Mouse (Mus musculus): Measurements from ENCODE around the gene Serpina12.

GRCm38 (mm10) chr12:104053995-104054394, 9.8 kb upstream of the Serpina12 start:
- no peak for TF ChIP-seq CTCF (IDR thresholded peaks at IDR 0.05; ENCODE audit: low read depth, low read length)
- no peak for TF ChIP-seq GATA1 (IDR thresholded peaks at IDR 0.05; ENCODE audit: borderline replicate concordance, low read length)
- TF ChIP-seq TAL1 (conservative IDR thresholded peaks at IDR 0.05; ENCODE audit: low read depth, low read length), result no peak

Data from G1E (cell line).